Mouse (Mus musculus): ENCODE results near the gene AL732309.1. TPM values are rescaled to one million over a fixed set of nuclear protein-coding genes. Genes with fewer than 3 reads are reported as not detected.

The AL732309.1 gene
- polyA plus RNA-seq, 1 experiment from 2014 or later, result 4.3 TPM

GRCm38 (mm10) chr2:25286837-25287636 is 40.4 kb upstream of the AL732309.1 start:
- H3K4me1 ChIP-seq (replicated peaks), result peaks cover 21% of the 10 kb centered on the region
- no peaks in the 10 kb centered on the region for H3K9me3 ChIP-seq
- no peak overlapping the region for H3K9ac ChIP-seq
- H3K4me2 ChIP-seq (replicated peaks), result peak overlapping the region; percentile 17
- H3K36me3 ChIP-seq, result peaks cover 25% of the 10 kb centered on the region
- ATAC-seq, result peak; percentile 80
- 43% methylated on average over 7 of the region's 7 CpGs for WGBS
- H3K4me3 ChIP-seq (replicated peaks), result no peak overlapping the region
- peak overlapping the region; percentile 71 for H3K27ac ChIP-seq
- H3K27me3 ChIP-seq (replicated peaks), result peaks cover 42% of the 10 kb centered on the region

GRCm38 (mm10) chr2:25286314-25286713 is 39.7 kb upstream of the AL732309.1 start:
- WGBS, result 67% methylated on average over 1 of the region's 1 CpGs
- Histone ChIP-seq H3K4me1 (replicated peaks) (peaks cover 20% of the 10 kb centered on the region), H3K27ac (peak overlapping the region; percentile 71), H3K4me3 (replicated peaks) (no peak overlapping the region), H3K27me3 (replicated peaks) (peaks cover 35% of the 10 kb centered on the region), H3K9me3 (no peaks in the 10 kb centered on the region), H3K36me3 (peaks cover 29% of the 10 kb centered on the region), H3K9ac (no peak overlapping the region; the same call in 1 of the 2 replicates), H3K4me2 (replicated peaks) (peak overlapping the region; percentile 17)
- peak; percentile 42 for ATAC-seq

DNA sequence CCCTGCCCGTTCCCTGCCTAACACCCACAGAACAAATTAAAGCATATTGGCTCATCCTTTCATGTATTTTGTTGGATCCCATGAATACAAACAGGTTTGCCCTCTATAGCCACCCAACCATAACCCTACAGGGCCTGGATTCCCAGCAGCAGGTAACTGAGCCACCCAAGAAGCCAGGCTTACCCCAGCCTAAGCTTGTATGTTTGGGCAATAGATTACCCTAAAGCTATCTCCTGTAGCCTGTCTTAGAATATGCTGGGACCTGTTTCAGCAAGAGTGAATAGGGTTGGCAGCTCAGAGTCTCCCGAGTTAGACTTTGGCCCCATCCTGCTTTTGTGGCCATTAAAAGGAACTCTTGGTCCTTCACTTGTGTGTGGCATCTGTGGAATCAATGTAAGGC is 38.9 kb upstream of the AL732309.1 start:
- peak; percentile 7; the same call in 1 of the 2 replicates for ATAC-seq
- peaks cover 15% of the 10 kb centered on the region; the same call in 1 of the 2 replicates for H3K4me1 ChIP-seq (replicated peaks)
- no peak overlapping the region for H3K4me3 ChIP-seq (replicated peaks)
- no peak overlapping the region for H3K9ac ChIP-seq
- peaks cover 27% of the 10 kb centered on the region for H3K27me3 ChIP-seq (replicated peaks)
- WGBS, result 87% methylated on average over 2 of the region's 2 CpGs
- no peaks in the 10 kb centered on the region for H3K9me3 ChIP-seq
- H3K36me3 ChIP-seq, result peaks cover 34% of the 10 kb centered on the region
- no peak overlapping the region for H3K4me2 ChIP-seq (replicated peaks)
- peak overlapping the region; percentile 71 for H3K27ac ChIP-seq

DNA sequence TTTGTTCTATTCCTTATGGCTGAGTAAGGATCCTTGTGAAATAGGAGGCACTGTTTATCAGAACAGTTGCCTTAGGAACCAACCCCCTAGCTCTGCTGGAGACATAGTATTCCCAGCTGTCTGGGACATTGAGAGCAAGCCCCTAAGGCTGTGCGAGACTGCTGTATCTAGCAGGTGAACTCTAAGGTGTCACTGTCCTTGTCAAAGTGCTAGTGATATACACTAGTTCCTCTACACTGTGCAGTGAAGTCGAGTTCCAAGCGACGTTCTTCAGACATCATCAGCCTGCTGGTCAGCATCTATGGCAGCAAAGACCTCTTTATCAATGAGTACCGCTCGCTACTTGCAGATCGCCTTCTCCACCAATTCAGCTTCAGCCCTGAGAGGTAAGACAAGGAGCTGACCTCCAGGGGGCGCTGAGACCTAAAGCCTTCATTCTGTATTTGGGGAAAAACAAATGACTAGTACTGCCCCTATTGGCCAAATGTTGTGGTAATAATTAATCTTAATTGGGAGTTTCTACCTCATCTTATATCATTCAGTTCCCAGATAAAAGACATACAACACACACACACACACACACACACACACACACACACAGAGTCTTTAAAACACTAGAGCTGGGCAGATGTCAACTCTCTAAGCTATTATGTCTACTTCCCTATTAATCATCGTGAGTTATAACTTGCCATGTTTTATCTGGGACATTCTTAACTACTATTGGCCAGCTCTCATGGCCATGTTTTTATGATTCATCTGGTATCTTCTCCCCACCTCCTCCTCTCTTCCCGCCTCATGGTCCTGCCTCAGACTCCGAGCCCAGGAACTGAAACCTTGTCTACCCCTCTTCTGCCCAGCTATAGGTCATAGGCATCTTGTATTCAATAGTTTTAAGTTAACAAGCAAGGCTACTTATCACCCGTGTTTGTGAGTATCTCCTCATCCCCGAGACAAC is 32.5 kb upstream of the AL732309.1 start:
- Histone ChIP-seq H3K4me3 (replicated peaks) (no peak overlapping the region), H3K4me1 (replicated peaks) (no peaks in the 10 kb centered on the region), H3K27ac (no peak overlapping the region), H3K9me3 (no peaks in the 10 kb centered on the region), H3K27me3 (replicated peaks) (no peaks in the 10 kb centered on the region), H3K4me2 (replicated peaks) (no peak overlapping the region), H3K36me3 (peaks cover 74% of the 10 kb centered on the region), H3K9ac (no peak overlapping the region)
- 65% methylated on average over 13 of the region's 13 CpGs for WGBS
- peak; percentile 61; the same call in 1 of the 2 replicates for ATAC-seq

GRCm38 (mm10) chr2:25273010-25273409 is 26.3 kb upstream of the AL732309.1 start:
- H3K27me3 ChIP-seq (replicated peaks), result no peaks in the 10 kb centered on the region
- WGBS, result 34% methylated on average over 16 of the region's 16 CpGs

DNA sequence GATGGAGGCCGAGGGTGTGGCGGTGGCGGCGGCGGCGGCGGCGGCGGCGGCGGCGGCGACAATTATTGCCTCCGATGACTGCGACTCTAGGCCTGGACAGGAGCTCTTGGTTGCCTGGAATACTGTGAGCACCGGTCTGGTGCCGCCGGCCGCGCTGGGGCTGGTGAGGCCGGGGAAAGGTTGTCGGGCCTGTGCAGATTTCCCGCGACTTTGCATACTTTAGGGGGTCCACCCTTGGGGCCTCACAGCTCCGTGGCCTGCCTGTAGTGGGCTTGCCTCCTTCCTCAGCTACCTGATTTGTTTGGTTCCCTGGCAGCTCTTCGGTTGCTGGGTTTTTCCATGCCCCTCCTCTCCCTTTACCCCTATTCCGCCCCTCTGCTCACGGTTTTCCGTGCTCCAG is 25.9 kb upstream of the AL732309.1 start:
- ATAC-seq, result peak; percentile 63
- Histone ChIP-seq H3K4me1 (replicated peaks) (peaks cover 26% of the 10 kb centered on the region), H3K27me3 (replicated peaks) (no peaks in the 10 kb centered on the region), H3K4me3 (replicated peaks) (peak overlapping the region; percentile 89), H3K36me3 (peaks cover 62% of the 10 kb centered on the region), H3K4me2 (replicated peaks) (peak overlapping the region; percentile 91), H3K9ac (peak overlapping the region; percentile 85), H3K27ac (peak overlapping the region; percentile 52; the same call in 1 of the 2 replicates), H3K9me3 (no peaks in the 10 kb centered on the region)
- under 1% methylated on average over 29 of the region's 29 CpGs for WGBS

More at GRCm38 (mm10) chr2:25273010-25273409, 26.3 kb upstream of the AL732309.1 start:
- no peak for ATAC-seq
- H3K4me1 ChIP-seq (replicated peaks), result peaks cover 26% of the 10 kb centered on the region
- peak overlapping the region; percentile 85 for H3K9ac ChIP-seq
- H3K36me3 ChIP-seq, result peaks cover 66% of the 10 kb centered on the region
- H3K27ac ChIP-seq, result no peak overlapping the region
- H3K4me2 ChIP-seq (replicated peaks), result peak overlapping the region; percentile 91
- H3K4me3 ChIP-seq (replicated peaks), result peak overlapping the region; percentile 89
- no peaks in the 10 kb centered on the region for H3K9me3 ChIP-seq

DNA sequence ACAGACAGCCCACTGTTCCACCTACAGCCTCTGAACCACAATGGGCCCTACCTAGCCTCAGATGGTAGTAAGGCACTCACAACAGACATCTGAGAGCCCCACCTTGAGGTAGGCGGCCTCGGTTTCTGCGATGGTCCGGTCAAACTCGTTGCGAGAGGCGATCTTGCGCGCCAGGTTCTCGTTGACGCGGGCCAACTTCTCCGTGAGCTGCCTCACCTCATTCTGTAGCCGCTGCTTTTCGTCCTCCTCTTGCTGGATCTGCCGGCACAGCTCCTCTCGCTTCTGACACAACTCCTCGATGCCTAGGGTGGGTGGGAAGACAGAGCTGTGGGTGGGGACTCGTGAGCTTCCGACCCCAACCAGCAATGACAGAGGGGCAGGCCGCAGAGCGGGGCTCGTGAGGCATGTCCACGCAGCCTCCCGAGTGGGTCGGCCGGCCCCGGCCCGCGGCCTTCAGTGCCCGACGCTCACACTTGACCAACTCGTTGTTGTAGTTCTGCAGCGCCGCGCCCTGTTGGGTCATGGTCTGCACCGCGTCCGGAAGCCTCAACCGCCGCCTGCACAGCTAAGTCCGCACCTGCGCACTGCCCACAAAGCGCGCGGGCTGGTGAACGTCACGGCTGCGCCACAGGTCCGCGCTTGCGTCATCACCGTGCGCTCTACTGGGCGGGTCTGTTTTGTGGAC is 25.3 kb upstream of the AL732309.1 start, which contains the start of the genes Ssna1 and Anapc2:
TSS of gene Ssna1 (minus strand) at position 612 of the 685 bp plus-strand sequence.
TSS of gene Anapc2 (plus strand) at position 652 of the 685 bp plus-strand sequence.
- H3K9me3 ChIP-seq, result no peaks in the 10 kb centered on the region
- H3K4me2 ChIP-seq (replicated peaks), result peak within 1 kb of the TSS; percentile 91
- H3K9ac ChIP-seq, result peak within 1 kb of the TSS; percentile 85
- H3K4me3 ChIP-seq (replicated peaks), result peak within 1 kb of the TSS; percentile 89
- peaks cover 29% of the 10 kb centered on the region for H3K4me1 ChIP-seq (replicated peaks)
- H3K36me3 ChIP-seq, result peaks cover 58% of the 10 kb centered on the region
- ATAC-seq, result peak; percentile 96
- under 1% methylated on average over 55 of the region's 55 CpGs for WGBS
- H3K27me3 ChIP-seq (replicated peaks), result no peaks in the 10 kb centered on the region
- peak within 1 kb of the TSS; percentile 87 for H3K27ac ChIP-seq

DNA sequence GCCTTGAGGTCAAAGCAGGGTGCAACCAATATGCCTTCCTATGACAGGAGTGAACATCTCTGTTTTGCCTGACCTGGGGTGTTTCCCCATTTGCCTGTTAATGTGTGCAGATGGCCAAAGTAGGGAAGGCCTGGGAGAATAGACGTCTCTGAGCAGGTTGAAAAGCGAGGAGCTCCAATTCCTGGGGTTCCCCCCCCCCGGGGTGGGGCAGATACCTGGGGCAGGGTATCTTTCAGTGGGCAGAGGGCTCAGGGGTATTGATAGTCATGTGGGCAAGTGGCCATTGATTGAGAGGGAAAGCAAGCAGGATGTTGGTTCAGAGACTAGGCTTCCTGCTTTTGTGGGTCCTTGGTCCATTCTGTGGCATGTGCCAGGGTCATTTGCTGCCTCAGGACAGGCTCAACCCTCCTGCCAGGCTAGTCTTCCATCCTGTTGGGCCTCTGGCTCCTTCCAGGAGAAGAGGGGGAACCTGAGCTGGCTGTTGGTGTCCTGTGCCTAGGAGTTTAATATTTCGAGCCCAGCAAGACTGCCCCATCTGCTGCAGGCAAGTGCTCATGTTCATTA is 21.2 kb upstream of the AL732309.1 start:
- peaks cover 25% of the 10 kb centered on the region for H3K36me3 ChIP-seq
- peaks cover 54% of the 10 kb centered on the region for H3K4me1 ChIP-seq (replicated peaks)
- no peak overlapping the region for H3K4me2 ChIP-seq (replicated peaks)
- no peaks in the 10 kb centered on the region for H3K9me3 ChIP-seq
- no peak overlapping the region for H3K4me3 ChIP-seq (replicated peaks)
- H3K27me3 ChIP-seq (replicated peaks), result peaks cover 6% of the 10 kb centered on the region
- WGBS, result 74% methylated on average over 4 of the region's 4 CpGs
- no peak overlapping the region for H3K9ac ChIP-seq
- ATAC-seq, result no peak
- no peak overlapping the region for H3K27ac ChIP-seq

- Histone ChIP-seq H3K27ac (peak overlapping the region; percentile 77), H3K9me3 (no peaks in the 10 kb centered on the region), H3K27me3 (replicated peaks) (peaks cover 6% of the 10 kb centered on the region), H3K4me1 (replicated peaks) (peaks cover 53% of the 10 kb centered on the region), H3K4me2 (replicated peaks) (peak overlapping the region; percentile 97), H3K9ac (0 out of 2 replicates have a peak overlapping the region, but pooled peaks have one; percentile 0), H3K36me3 (peaks cover 24% of the 10 kb centered on the region), H3K4me3 (replicated peaks) (no peak overlapping the region)
- ATAC-seq, result no peak; the same call in 1 of the 2 replicates
Observed at GRCm38 (mm10) chr2:25267241-25267640, 20.6 kb upstream of the AL732309.1 start.

DNA sequence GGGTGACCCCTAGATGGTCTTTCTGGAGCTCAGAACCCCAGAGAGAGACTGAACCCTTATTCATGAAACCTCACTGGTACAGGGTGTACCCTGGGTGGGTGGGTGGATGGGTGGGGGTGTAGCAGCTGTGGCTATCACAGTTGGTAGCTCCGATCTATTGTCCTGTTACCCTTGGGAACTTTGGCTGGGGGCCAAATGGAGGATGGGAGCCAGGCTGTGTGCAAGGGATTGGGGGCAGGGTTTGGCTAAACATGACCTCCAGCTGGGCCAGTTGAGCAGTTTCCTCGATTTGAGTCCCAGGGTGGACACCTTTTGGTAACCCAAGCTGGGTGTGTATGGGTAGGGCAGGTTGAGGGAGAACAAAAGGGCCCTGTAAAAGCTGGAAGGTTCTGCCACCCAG is 20.1 kb upstream of the AL732309.1 start:
- no peaks in the 10 kb centered on the region for H3K9me3 ChIP-seq
- H3K4me2 ChIP-seq (replicated peaks), result peak overlapping the region; percentile 97
- H3K27me3 ChIP-seq (replicated peaks), result peaks cover 6% of the 10 kb centered on the region
- peak overlapping the region; percentile 77 for H3K27ac ChIP-seq
- 39% methylated on average over 2 of the region's 2 CpGs for WGBS
- peak overlapping the region; percentile 87; the same call in 1 of the 2 replicates for H3K4me3 ChIP-seq (replicated peaks)
- peaks cover 53% of the 10 kb centered on the region for H3K4me1 ChIP-seq (replicated peaks)
- H3K36me3 ChIP-seq, result peaks cover 24% of the 10 kb centered on the region
- 0 out of 2 replicates have a peak overlapping the region, but pooled peaks have one; percentile 26 for H3K9ac ChIP-seq
- ATAC-seq, result no peak; the same call in 1 of the 2 replicates
